Mouse (Mus musculus) Muller cell, postnatal 12 days (primary cell): ENCODE measurements around the gene Rnd1.
A peak's percentile ranks its signal among the peaks of the same experiment; 100 is the strongest.

Experiments used
- DNase-seq: peaks from one replicate; pipeline ENCODE4 v3.0.0-alpha.2; 2015; ENCODE audit errors: inconsistent ontology term

The Rnd1 gene

DNA sequence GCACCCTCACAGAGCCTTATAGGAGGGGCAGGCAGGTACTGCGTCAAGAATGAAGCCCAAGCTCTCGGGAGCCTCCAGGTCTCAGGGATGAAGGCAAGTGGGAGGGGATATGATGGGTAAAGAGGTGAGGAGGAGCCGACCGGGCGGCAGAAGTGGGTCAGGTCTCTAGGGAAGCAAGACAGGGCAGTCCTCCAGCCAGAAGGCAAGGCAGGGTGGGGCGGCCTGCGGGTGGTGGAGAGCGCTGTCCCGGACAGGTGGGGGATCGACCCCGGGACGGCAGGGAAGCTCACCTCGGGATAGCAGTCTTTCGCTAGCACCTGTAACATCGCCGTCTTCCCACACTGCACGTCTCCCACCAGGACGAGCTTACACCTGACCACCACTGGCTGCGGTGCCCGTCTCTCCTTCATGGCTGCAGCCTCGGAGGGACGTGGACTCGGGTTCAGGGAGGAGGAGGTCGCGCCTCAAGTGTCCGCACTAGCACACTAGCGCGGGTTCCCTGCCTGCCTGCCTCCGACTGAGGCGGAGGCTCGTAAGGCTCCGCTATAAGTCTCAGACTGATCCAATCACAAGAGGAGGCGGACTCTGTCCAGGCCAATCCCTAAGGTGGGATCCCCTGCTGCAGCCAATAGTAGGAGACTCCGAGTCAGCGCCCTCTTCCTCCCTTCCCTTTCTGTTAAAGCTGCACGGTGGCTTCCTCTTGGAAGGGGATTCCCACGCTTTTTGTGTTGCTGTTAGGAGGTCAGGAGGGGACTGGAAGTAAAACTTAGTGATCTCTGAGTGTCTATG, at the start of gene Rnd1:
Gene Rnd1, minus strand, starts transcription at position 522 of the 789 bp plus-strand sequence.
- peak; percentile 93 for DNase-seq

DNA sequence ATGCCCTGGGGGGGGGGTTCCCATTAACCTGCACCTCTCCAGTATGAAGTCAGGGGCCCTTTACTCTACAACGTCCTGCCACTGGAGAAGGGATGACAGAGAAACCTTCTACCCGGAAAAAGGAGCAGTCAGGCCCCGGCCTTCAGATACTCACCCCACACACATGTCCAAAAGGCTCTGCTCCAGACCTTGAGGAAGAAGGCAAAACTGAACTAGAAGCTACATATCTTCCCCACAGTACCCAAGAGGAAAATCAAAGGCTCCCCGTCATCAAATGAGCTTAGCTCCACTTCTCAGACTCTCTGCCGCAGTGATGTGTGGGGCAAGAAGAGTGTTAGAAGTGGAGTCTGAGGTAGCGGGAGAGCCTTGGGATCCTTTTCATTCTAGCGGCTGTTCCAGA, 49.5 kb upstream of the Rnd1 start:
- no peak for DNase-seq

DNA sequence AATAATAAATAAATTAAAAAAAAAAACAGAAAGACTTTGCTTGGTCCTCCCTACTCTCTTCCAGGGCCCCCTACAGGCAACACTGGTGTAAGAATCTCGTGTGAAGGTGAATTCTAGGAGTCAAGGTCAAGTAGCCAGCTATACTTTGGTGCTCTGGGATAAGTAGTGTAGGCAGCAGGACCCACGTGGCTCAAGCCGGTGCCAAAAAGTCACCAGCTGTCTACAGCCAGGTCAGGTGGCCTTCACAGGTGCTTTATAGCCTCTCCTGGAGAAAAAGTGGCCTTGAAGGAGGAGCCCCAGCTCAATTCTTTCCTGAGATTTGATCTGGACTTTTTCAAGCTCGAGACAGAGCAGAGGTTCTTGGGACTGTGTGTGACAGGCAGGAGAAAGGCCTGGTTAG, 48.8 kb upstream of the Rnd1 start:
- DNase-seq, result no peak

DNA sequence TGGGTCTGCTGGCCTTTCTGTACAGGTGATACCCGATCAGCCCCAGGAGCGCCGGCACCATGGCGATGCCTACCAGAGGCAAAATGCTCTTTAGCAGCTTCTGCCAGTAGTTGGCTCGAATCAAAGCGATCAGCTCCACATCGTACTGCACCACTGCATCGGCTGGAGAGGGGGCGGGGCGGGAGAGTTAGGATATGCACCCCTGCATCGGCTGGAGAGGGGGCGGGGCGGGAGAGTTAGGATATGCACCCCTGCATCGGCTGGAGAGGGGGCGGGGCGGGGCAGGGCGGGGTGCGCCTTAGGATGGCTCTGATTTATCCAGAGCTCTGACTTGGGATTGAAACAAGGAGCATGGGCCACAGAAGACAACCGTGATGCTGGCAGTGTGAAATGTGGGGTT, 47.2 kb upstream of the Rnd1 start:
- no peak for DNase-seq

DNA sequence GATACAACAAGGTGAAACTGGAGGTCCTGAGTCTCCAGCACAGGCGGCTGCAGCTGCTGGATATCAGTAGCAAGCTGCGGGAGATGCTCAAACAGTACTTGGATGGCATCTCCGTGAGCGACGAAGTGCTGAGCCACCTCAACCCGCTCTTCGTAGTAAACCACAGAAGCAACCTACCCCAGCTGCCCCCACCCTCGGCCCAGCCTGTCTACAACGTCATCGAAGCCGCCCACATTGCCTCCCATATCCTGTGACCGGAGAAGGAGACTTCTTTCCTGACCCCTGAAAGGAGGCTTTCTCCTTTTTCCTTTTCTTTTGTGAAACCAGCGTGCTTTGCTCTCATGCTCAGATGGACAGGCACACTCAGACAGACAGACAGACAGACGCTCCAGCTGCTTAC, 45.6 kb upstream of the Rnd1 start:
- peak; percentile 41 for DNase-seq

DNA sequence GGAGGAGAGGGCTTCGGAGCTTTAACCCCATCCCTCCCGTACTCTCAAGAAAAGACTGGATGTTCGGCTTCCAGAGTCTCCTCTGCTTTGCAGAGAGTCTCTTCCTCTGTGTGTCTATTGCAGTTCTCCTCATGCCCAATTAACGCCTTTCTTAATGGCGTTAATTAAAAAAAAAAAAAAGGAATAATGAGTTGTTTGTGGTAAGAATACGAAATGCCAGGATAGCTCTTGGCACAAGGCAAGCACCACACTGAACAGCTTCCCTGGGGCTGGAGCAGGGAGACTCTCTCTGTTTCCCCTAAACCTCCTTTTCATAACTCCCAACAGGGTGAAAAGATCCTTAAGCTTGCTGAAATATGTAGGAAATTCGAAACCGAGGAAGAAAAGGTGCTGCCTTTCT, 44.9 kb upstream of the Rnd1 start:
- DNase-seq, result no peak

DNA sequence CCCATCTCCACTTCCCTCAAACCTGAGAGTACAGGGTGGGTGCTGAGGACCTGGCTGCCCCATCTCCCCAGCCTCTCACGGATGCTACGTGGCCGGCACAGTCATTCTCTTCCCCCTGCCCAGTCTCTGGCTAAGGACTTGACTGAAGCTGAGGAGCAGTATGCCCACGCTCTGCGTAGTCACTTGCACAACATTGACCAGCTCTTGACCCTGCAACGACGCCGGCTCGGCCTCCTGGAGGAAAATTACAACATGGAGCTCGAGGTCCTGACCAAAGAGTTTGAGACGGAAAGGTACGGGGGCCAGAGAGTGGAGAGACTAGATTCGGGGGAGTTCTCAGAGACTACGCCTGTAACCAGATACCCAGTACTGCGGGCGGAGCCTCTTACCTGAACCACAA, 40.0 kb upstream of the Rnd1 start:
- no peak for DNase-seq

DNA sequence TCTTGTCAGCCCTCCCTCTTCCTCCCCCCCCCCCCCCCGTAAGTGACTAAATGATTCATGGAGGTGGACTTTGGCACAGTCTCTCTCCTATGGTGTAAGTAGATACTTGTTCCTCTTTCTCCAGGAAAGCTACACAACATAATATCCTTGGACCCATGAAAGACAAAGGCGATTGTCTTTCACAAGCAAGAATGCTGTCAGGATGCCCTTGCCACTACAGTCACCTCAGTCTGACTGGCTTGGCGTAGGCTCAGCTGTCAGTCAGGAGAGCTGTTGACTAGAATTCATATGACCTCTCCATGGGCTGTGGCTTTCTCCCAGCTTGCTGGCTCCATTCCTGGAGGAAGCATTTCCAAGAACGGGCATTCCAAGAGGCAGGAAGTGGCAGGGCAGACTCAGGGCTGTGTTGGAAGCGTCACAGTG, 37.0 kb upstream of the Rnd1 start:
- peak; percentile 59 for DNase-seq

DNA sequence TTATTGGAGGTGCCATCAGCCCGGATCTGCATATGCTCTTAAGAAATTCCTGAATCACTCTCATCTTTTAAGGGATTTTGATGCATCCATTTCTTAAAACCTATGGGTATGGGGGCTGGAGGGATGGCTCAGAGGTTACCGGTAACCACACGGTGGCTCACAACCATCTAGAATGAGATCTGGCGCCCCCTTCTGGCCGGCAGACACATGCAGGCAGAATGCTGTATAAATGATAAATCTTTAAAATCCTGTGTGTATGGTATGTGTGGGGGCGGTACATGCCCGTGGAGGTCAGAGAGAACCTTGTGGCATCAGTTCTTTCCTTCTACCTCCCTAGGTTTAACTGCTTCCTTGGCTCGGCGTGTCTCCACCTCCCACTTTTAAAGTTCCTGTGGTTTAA, 33.2 kb upstream of the Rnd1 start:
- no peak for DNase-seq

DNA sequence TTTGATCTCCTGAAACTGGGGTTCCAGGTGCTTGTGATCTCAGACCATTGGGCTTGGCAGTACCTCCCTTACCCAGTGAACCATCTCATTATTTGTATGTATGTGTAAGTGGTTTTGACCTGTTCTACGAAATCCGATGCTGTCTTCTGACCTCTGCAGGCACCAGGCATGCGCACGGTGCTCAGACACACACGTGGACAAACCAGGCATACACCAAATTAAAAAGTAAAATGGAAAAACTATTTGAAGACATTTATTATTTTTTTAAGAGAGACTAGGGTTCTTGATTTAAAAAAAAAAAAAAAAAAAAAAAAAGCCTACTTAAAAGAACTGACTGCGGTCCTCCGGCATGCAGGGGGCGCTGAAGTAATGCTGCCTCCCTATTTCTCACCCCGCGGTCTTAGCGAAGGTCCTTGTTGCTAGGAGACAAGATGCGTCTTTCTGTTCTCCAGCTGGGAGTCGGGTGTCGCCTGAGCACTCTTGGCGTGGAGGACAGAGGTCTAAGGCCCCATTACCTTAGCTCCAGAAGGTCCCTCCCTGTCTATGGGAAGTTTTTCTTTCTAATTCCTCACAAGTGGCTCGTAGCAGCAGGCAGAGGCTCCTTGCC, 30.6 kb upstream of the Rnd1 start, which contains the start of gene Ccdc65:
Gene Ccdc65, plus strand, starts transcription at position 442 of the 607 bp plus-strand sequence.
- peak; percentile 82 for DNase-seq

DNA sequence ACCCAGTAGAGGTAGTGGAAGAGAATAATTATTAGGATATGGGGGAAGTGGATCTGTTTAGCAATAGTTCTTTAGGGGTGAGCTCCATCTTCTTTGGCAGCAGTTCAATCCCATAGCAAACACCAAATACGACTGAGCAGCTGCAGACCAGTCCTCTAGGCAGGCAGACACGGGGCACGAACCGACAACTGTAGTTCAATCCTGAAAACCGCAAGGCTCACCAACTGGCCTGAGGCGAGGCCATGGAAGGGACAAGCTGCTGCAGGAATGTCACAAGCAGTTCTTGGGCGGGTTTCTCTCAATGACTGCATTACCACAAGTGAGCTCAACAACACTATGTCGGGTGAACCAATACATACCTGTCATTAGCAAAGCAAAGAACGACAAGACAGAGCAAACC, 27.1 kb upstream of the Rnd1 start:
- no peak for DNase-seq

DNA sequence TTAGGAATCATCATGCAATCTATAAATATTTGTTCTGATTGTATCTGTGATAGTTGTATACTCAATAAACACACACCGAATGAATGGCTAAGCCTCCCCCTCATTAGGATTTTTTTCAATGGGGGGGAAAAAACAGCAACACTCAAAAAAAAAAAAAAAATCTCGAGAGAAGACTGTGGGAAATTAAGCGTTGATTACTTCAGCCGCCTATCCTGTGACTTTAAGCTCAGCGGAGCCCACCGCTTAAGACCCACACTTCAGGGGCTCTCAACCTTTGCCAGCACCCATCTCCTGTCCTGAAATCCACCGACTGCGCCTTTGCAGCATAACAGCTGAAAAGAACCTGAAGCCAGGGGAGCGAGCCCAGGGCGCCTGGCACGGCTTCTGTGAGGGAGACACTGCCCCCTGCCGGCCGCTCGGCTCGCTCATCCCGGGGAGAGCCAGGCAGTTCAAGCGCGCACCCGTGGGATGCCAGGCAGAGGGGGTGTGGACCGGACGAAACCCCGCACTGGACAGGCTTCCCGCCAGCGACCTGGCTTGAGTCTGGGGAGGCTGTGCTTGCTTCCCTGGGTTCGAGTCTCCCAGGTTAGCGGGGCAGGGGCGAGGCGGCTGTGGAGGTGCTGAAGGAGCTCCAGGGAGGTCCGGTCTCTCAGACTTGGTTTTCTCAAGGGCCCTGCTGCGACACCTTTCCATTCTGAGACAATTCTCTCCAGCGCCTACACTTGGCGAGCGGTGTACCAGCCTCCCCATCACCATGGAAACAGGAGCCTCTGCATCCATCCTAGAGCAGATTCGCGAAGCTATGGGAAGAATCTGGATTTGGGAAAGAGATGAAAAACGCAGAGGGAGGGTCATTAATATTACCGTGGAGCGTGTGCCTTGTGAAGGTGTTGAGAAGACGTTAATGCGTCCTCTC, 22.2 kb upstream of the Rnd1 start:
- peak; percentile 88 for DNase-seq

DNA sequence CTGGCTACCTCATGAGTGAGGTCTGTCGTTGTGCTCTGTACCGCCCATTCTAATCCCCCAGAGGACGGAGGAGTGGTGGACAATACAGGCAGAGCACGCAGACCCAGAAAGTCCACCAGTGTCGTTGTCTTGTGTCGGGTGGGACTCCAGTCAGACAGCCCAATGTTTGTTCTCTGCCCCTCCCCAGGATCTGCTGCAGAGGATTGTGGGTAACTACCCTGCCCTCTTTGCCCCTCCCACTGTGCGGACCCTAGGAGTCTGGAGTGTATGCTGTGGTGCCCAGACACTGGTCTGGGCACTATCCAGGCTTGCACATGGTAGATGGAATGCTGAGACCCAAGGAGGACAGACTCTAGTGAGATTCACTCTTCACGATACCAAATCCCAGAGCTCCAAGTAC, 19.0 kb upstream of the Rnd1 start:
- DNase-seq, result no peak

DNA sequence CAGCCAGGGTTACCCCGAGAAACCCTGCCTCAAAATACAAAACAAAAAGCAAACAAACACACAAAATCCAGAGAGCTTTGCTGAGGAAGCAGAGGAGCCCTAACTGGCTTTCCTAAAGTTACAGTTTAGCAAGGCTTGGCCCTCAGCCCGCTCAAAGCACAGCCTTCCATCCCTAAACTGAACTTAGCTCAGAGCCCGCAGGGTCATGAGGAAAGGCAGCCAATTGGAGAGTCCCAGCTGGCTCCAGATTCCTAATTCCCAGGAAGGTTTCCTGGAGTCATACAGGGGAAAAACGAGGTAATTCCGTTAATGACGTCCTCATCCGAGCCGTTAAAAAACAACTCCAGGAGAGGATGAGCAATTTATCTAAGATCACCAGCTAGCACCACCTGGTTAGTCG, 18.5 kb upstream of the Rnd1 start:
- no peak for DNase-seq

DNA sequence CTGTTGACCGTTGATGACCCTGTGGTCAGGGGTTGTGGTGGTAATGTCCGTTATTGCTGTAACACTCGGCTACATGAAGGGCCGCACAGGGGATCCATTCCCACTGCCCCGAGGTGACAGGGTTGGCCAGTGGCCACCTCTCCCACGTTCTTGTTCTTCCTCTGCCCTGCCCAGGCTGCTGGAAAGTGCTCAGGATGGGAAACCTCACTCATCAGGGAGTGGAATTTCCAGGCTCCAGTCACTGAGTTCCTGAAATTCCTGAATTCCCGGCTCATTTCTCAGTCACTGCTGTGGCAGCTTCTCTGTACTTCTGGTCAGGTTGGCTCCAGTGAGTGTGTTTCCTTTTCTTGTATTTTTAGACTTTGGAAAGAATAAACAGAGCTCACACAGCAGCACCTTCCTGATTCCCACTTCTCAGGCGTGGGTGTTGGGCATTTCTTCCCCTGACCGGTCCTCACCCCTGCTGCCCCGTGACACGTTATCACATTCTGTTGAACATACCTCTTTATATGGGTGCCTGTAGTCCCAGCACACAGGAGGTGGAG, 15.0 kb upstream of the Rnd1 start:
- DNase-seq, result peak; percentile 95

DNA sequence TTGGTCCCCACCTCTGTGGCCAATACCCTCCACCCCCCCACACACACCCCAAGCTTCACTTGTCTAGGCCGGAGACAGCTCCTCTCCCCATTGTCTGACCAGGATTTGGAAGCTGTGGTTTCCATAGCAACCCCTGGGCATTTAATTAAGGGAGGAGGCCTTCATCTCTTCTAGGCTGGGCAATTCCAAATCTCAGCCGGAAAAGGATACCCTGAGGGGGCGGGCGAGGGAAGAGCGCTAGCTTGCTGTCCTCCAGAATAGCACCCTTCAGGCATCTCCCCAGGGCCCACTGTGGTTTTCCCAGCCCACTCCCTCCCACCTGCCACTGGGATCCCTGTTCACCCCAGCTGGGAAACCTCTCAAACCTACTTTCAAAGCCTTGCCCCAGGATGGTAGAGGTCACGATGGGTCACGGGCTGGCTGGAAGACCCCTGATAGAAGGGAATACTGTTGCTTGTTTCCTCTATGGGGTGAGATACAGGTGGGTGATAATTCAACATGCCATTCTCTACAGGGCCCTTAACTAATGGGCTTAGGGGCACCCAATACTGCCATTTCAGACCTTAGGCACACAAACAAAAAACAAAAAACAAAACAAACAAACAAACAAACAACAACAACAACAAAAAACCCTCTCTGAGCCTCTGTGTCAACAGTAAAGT, 14.4 kb upstream of the Rnd1 start:
- no peak for DNase-seq

DNA sequence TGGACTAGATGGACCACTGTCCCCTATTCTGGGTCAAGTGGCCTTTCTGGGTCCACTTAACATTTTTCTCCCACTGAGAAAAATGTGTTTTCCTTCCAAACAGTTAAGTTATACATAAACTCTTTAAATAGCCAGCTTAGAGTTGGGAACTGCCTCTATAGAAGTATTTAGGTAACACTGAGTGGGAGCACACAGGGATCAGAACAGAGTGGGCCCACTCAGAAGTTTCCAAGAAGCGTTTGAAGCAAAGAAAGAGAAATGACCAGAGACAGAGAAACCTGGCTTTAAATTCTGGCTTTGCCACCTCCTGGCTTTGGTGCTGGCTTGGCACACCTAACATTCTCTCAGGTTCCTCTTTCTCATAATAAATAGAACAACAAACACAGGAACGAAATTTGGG, 12.4 kb upstream of the Rnd1 start:
- no peak for DNase-seq

DNA sequence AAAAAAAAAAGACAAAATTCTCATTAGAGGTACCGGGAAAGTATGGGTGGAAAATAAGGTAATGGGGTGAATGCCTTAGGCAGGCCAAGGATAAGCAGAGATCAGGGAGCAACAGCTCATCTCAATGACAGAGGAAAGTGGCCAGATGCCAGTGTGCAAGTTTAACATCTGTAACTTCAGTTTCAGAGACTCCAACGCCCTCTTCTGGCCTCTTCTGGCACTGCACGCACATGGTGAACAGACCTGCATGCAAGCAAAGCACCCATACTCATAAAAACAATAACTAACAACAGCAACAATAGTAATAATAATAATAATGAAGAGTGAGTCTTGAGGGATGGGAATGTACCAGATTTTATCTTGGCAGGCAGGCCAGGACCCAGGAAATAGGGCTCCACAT, 8.7 kb upstream of the Rnd1 start:
- DNase-seq, result no peak

DNA sequence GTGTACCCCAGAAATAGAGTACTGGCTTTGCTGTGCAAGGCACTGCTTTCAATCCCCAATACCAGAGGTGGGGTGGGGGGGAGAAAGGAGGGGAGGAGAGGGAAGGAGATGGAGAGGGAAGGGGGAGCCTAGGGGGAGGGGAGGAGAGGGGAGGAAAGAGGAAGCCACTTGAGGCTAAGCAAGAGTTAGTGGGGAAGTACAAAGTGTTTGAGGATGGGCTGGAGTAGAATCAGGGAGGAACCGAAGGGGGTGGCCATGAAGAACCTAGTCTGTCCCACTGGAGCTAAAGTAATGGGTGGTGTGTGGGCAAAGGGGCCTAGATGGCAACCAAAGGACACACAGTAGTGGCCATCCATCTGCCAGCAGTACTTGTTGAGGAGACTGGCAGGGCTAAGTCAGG, 6.5 kb upstream of the Rnd1 start:
- no peak for DNase-seq

DNA sequence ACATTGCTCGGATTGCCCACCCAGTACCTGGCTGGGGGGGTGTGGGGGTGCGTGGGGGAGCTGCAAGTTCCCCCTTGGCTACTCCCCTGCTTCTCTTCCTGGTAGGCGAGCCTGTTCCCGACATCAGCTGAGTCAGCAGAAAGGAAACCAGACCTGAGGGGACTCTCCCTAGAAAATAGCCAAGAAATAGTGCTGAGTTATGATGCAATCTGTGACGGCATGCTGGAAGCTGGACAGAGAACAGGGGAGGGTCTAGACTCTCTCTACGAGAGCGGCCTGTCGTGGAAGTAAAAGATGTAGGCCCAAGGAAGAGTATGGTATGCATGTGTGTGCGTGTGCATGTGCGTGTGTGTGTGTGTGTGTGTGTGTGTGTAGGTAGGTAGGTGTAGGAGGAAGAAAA, 5.9 kb upstream of the Rnd1 start:
- DNase-seq, result no peak

DNA sequence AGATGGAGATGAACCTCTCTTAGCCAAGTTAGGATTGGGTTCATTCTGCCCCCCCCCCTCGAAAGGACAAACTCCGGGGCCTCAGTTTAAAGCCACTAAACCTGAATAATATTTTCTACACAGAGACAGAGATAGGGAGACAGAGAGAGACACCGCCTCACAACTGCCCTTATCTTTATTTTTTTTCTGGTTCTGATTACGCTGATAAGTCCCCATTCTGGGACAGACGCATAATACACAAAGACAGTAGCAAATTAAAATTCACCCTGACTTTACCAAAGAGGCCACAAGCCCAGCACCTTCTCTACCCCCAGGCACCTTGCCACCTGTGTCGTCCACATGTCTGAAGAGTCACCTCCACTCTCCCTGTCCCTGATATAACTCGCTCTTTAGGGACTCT, 4.4 kb upstream of the Rnd1 start:
- DNase-seq, result no peak

DNA sequence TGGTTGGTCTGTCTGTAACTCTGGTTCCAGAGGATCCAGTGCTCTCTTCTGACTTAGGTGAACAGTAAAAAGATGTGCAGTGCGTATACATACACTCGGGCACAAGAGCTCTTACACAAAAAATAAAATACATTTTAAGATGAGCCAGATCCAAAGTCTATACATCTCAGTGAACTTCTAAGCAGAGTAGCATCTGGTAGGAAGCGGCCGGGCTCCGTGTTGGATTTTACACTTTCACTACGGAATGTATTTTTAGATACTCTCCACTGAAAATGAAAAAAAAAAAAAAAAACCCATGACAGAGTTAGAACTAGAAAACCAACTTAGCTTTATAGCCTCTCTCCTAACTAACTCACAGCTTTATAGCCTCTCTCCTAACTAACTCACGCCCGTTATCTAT, 3.4 kb upstream of the Rnd1 start:
- no peak for DNase-seq
